Mouse (Mus musculus) lung, adult 2 months (tissue): ENCODE measurements at regions not wholly inside any gene's neighbourhood (a gene's known extent, or its start where the extent isn't known, plus 50 kb on each side); places are given as distances from the start of the nearest gene placed in this dataset.

Experiments
- DNase-seq: peaks from one replicate; pipeline ENCODE4 v3.0.0; 2022
- H3K4me1 ChIP-seq: fragments of 200-500 bp; 2 replicates; pipeline ENCODE4 v1.6.1; 2011; ENCODE audit warnings: low read length; ENCODE audit not compliant: control insufficient read depth, insufficient read depth
- H3K4me3 ChIP-seq: fragments of 200-500 bp; replicated peaks from 2 replicates; pipeline ENCODE3; 2011; ENCODE audit warnings: low read depth, mild to moderate bottlenecking, control low read depth, low read length; ENCODE audit errors: extremely low read depth
- CTCF ChIP-seq: fragments of 200-500 bp; IDR thresholded peaks from 2 replicates; pipeline ENCODE4 v1.5.1; 2011; ENCODE audit warnings: mild to moderate bottlenecking, low read length, control low read depth; ENCODE audit not compliant: insufficient read depth
- POLR2A ChIP-seq: fragments of 200-500 bp; IDR thresholded peaks from 2 replicates; pipeline ENCODE4 v1.6.1; 2011; ENCODE audit warnings: low read depth, mild to moderate bottlenecking, control low read depth, low read length, borderline replicate concordance; ENCODE audit errors: extremely low read depth
- WGBS: fragments of 180-500 bp; shearing (Covaris S2); methylation state at CpG from one replicate; pipeline ENCODE4 v1.1.7; 2018; 5-methylcytosine and 5-hydroxymethylcytosine counted together

- Histone ChIP-seq H3K4me3 (no peak overlapping the region), H3K4me1 (no peaks in the 10 kb centered on the region)
- DNase-seq = no peak
- 39% methylated on average over 5 of the region's 5 CpGs for WGBS
- TF ChIP-seq CTCF (no peak), POLR2A (no peak)
Observed at GRCm38 (mm10) chr3:127948326-127948725, 52.2 kb upstream of the Fam241a start.
